Mouse (Mus musculus) gastrocnemius, postnatal 14 days (tissue): ENCODE data around the gene Gm42688. TPM values are rescaled to one million over a fixed set of nuclear protein-coding genes. Genes with fewer than 3 reads are reported as not detected.

Experiments used
- DNase-seq: peaks from one replicate; pipeline ENCODE4 v3.0.0; 2021; ENCODE audit warnings: mixed read lengths
- intact Hi-C: fragments of 180-260 bp; cut with DNase I; formaldehyde crosslinking; loops from one replicate; pipeline ENCODE4 v1.15.1; 2025; ENCODE audit warnings: low total_unique reads
- long read RNA-seq, 2 experiments: library from polyadenylated mRNA; stranded (forward); transcript quantifications; one replicate each; pipeline ENCODE4 v2.0.0; 2021
- total RNA-seq, 2 experiments: library from RNA; stranded (reverse); gene quantifications; 2 replicates each; pipeline ENCODE4 v1.2.3; 2021

Gm42688 gene
- total RNA-seq = under 1 TPM; 0.88 to 1.00 TPM
- long read RNA-seq, experiment 1, partial matches to known transcripts = 3 of 3 reads
- long read RNA-seq, experiment 1, other reads (novel, unspliced or antisense) = 0 of 3 reads
- long read RNA-seq, experiment 2, partial matches to known transcripts = 3 of 4 reads
- long read RNA-seq, experiment 2, other reads (novel, unspliced or antisense) = 1 of 4 reads

GRCm38 (mm10) chr6:83101316-83101687, at the start of gene Gm42688, which contains the start of gene Ccdc142:
Gm42688 (plus strand) TSS chr6:83101617.
Ccdc142 (plus strand) TSS chr6:83101601.
- peak; percentile 88 for DNase-seq
- intact Hi-C loops = loop anchor here (5.0 kb wide), 1 partner anchor 99 kb away; no protein-coding TSS in a partner anchor

DNA sequence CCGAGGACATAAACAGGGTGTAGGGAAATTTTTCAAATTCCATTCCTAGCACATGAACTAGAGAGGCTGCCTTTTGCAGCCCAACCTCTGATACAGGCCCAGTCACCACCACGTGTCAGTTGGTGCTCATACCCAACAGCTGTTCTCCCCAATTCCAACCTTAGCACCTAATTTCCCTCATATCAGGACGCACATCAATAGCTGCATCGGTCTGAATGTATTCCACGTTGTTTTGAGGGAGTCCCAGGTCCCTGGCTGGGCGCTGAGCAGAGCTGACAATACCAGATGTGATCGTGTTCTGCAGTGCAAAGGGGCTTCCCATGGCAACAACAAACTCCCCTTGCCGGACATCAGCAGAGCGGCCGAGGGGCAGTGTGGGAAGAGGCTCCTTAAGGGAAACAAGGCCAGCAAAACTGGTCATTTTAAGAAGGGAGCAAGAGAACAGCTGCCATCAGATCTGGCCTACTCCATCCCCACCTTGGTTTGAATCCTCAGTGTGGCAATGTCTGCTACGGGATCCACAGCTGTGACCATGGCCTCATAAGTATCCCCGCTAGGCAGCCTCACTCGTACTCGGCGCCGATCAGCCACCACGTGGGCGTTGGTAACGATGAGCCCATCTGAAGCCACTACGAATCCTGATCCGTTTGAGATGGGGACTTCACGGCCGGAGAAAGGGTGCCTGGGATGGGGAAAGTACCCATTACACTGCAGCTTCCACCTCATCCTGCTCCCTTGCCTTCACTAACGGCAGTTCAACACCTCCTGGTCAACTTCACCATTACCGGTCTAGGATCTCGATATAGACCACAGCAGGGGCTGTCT, 48.1 kb upstream of the Gm42688 start:
- intact Hi-C loops = no loop called here
- DNase-seq = peak; percentile 27

GRCm38 (mm10) chr6:83054074-83054851, 47.2 kb upstream of the Gm42688 start, which contains the start of gene Aup1:
Aup1 (plus strand) TSS chr6:83054521.
- peak; percentile 95 for DNase-seq
- intact Hi-C loops = no loop called here

DNA sequence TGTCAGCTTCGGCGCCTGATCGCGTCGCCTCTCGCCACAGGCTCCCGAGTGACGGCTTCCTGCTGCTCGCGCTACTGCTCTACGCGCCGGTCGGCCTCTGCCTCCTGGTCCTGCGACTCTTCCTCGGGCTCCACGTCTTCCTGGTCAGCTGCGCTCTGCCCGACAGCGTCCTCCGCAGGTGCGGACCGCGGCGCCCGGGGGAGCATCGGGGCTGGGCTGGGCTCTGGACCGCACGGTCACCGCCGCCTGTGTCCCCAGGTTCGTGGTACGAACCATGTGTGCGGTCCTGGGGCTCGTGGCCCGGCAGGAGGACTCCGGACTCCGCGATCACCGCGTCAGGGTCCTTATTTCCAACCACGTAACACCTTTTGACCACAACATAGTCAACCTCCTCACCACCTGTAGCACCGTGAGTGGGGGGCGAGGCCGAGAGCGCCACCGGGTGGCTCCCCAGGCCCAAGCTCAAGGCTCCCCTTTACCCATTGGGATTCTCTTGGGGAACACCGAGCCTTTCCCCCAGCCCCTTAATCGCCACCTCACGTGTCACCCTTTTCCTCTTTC, 46.5 kb upstream of the Gm42688 start, which contains the start of gene Htra2:
Gene Htra2 (minus strand): TSS at position 403 of the 561 bp plus-strand sequence.
- intact Hi-C loops = no loop called here
- DNase-seq = no peak

DNA sequence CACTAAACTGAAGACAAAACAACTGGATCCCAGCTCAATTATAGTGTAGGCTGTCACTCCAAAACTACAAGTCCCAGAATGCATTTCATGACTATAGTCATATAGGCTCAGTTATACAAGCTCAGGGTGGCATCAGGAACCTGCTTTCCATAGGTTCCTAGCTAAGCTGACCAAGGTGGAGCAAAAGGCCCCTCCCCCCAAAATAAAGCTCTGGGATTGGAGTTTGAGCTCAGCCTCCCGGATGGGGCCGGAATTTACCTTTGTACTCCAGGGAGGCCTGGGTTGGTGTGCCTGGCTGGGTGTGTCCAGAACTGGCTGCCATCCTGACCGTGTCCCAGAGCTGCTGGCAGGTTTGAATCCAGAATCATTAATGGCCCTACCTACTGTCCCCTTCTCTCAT, 43.6 kb upstream of the Gm42688 start, which contains the start of gene Dqx1:
Gene Dqx1 (plus strand): TSS at position 55 of the 400 bp plus-strand sequence.
- DNase-seq = no peak
- intact Hi-C loops = no loop called here

- intact Hi-C loops = no loop called here
- DNase-seq = no peak
Measured at GRCm38 (mm10) chr6:83058725-83059124, 42.7 kb upstream of the Gm42688 start.

DNA sequence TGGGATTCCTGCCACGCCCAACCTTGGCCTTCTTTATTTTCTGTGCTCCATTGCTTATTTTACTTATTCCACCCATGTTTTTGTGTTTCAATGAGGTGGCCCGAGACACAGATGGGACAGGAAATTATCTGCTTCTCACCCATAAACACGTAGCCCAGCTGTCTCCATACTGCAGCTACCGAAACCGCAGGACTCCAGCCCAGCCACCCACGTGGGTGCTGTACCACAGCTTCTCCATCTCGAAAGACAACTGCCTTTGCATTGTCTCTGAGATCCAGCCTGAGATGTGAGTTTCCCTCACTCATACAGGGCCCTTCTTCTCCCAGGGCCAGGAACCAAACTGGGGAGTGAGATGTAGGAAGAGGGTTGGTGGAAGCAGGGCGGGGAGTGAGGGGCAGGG, 35.4 kb upstream of the Gm42688 start:
- DNase-seq = no peak
- intact Hi-C loops = no loop called here

- intact Hi-C loops = no loop called here
- DNase-seq = no peak
Measured at GRCm38 (mm10) chr6:83066441-83066840, 35.0 kb upstream of the Gm42688 start.

- intact Hi-C loops = no loop called here
- DNase-seq = no peak
Measured at GRCm38 (mm10) chr6:83068221-83068620, 33.2 kb upstream of the Gm42688 start.

DNA sequence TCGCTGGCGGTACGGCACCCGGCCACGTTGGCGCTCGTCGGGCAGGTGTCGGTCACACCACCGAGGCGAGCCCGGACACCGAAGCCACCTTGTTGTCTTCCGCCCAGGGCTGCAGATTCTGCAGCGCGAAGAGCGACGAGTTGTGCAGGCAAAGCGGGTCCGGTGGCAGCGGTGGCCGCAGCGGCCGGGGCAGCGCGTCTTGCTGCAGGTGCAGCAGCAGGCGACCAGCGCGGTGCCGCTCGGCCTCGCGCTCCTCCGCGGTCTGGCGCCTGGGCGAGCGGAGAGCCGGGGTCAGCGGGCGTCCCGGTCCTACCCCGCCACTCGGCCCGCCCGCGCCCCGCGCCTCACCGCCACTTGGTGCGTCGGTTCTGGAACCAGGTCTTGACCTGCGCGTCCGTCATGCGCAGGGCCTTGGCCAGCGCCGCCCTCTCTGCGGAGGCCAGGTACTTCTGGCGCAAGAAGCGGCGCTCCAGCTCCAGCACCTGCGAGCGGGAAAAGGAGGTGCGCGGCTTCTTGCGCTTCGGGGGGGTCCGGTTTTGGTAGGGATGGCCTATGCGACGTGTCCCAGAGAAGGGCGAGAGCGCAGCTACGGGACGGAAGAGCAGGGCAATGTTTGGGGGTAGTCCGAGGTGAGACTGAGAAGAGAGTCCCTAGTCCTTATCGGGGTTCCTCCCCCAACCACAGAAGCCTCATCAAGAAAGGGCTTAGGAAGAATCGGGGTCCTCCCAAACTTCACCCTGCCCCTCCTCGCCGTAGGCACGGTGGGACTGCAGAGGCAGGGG, 32.5 kb upstream of the Gm42688 start:
- no peak for DNase-seq

DNA sequence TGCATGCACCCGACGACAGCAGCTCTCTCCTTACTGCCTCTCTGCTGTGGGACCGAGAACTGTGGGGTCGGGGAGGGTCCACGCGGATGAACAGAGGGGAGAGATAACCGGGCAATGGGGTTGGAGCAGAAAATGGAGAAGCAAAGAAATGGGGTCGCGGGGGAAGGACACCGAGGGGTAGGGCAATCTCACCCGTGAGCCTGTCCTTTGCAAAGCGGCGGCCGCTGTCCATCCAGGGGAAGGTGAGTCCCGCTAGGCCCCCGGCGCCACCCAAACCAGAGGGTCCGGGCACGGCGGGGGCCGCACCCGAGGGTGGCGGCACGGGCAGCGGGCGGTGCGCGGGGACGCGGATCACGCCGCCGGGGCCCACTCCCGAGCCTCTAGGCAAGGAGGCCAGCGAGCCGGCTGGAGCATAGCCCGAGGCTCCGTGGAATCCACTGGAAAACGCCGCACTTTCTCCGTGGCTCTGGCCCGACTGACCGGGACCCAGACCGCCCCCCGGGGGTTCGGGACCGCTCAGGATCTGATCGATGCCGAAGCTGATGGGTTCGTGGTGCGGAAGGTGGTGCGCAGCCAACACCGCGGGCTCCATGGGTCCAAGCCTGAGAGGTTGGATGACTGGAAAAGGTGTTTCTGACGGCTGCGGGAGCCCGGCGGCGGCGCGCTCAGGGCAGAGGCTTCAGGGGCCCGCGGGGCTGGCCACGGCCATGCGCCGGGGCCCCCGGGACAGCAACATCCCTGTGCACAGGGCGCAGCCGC, 31.8 kb upstream of the Gm42688 start:
- no peak for DNase-seq
- intact Hi-C loops = no loop called here

More for the DNA sequence above, 32.5 kb upstream of the Gm42688 start:
- intact Hi-C loops = no loop called here

DNA sequence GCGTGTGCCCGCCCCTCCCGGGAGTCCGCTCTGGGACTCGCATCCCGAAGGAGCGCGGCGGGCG, 31.3 kb upstream of the Gm42688 start, which contains the start of gene Tlx2:
Gene Tlx2 (minus strand): TSS at position 47 of the 64 bp plus-strand sequence.
- no peak for DNase-seq
- intact Hi-C loops = no loop called here

- DNase-seq = no peak
Measured at GRCm38 (mm10) chr6:83070311-83071219, 30.9 kb upstream of the Gm42688 start.

DNA sequence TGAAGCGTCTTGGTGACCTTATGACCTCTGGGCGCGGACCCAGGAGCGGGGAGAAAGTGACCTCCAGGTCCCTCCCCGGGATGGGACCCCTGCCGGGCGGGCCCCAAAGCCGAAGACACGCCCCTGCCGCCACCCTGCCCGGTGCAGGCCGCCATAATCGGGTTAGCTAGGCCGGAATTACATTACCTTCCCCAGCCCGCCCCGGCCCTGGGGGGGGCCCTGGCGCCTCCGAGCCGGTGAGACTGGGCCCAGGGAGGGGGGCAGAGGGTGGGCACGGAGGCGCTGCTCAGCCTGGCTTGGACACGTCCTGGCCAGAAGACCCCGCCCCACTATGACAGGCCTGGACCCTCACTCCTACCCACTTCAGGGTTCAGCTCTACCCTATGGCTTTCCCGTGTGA, 30.2 kb upstream of the Gm42688 start:
- intact Hi-C loops = no loop called here

More at GRCm38 (mm10) chr6:83070311-83071219, 30.9 kb upstream of the Gm42688 start:
- intact Hi-C loops = no loop called here

GRCm38 (mm10) chr6:83074979-83075378, 26.4 kb upstream of the Gm42688 start:
- intact Hi-C loops = no loop called here
- no peak for DNase-seq

More for the DNA sequence above, 30.2 kb upstream of the Gm42688 start:
- no peak for DNase-seq

DNA sequence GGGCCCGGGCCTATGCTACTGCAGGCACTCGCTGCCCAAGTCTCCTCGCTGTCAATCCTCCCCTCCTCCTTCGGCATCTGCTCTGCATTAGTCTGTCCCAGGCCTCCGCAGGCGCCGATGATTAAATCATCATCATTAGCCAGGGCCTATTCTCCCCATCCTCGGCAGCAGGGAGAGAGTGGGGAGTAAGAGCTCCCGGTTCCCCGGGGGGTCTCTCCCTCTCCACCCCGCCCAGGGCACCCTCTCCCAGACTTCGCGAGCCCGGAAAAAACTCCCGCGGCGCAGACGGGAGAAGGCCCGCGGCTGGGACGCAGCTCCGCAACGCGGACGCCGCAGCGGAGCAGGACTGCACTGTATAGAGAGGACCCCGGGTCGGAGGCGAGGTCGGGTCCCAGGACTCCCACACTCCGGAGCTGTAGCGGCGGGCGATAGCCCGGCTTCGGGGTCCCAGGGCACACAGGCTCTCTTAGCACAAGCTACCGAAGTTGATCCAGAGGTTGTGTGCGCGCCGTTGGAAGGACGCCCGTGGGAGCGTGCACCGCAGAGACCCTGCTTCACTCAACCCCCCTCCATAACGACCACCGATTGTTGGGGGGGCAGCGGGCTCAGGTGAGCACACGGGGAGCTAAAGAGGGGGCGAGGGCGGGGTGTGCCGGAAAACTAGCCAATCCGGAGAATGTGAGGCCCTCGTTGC, 23.6 kb upstream of the Gm42688 start, which contains the start of gene Pcgf1:
Gene Pcgf1 (plus strand): TSS at position 240 of the 694 bp plus-strand sequence.
- peak; percentile 38 for DNase-seq

GRCm38 (mm10) chr6:83078324-83078858, 23.0 kb upstream of the Gm42688 start:
- intact Hi-C loops = no loop called here

More for the DNA sequence above, 23.6 kb upstream of the Gm42688 start, which contains the start of gene Pcgf1:
- intact Hi-C loops = no loop called here

More at GRCm38 (mm10) chr6:83078324-83078858, 23.0 kb upstream of the Gm42688 start:
- DNase-seq = peak; percentile 99
